Mouse (Mus musculus) lung, postnatal 0 days (tissue): Measurements from ENCODE around the gene Camk2g. TPM values are rescaled to one million over a fixed set of nuclear protein-coding genes. Genes with fewer than 3 reads are reported as not detected.

Experiments
- ATAC-seq: fragments of 200-750 bp; cut with Nextera tagmentation; 2 replicates; pipeline ENCODE4 v1.8.0; 2017; ENCODE audit warnings: moderate library complexity
- DNase-seq: peaks from one replicate; pipeline ENCODE4 v3.0.0-alpha.2; 2016; ENCODE audit warnings: low spot score
- H3K27ac ChIP-seq: fragments of 300-500 bp; sonication (generic); 2 replicates; pipeline ENCODE4 v1.5.1; 2014; ENCODE audit warnings: antibody characterized with exemption, mild to moderate bottlenecking, low read length, mixed read lengths
- H3K27me3 ChIP-seq: fragments of 300-500 bp; sonication (generic); replicated peaks from 2 replicates; pipeline ENCODE4 v1.6.1; 2014; ENCODE audit warnings: low read length, mixed read lengths; ENCODE audit not compliant: insufficient read depth
- H3K36me3 ChIP-seq: fragments of 300-500 bp; sonication (generic); 2 replicates; pipeline ENCODE4 v1.6.1; 2014; ENCODE audit warnings: low read length, mixed read lengths; ENCODE audit not compliant: insufficient read depth
- H3K4me1 ChIP-seq: fragments of 300-500 bp; sonication (generic); 2 replicates; pipeline ENCODE4 v1.6.1; 2014; ENCODE audit warnings: antibody characterized with exemption, low read depth, low read length, mixed read lengths; ENCODE audit not compliant: insufficient read depth
- H3K4me2 ChIP-seq: fragments of 300-500 bp; sonication (generic); replicated peaks from 2 replicates; pipeline ENCODE4 v1.6.1; 2014; ENCODE audit warnings: low read depth, mild to moderate bottlenecking, low read length, moderate library complexity, mixed read lengths
- H3K4me3 ChIP-seq: fragments of 300-500 bp; sonication (generic); 2 replicates; pipeline ENCODE4 v1.5.1; 2014; ENCODE audit warnings: low read depth, low read length
- H3K9ac ChIP-seq: fragments of 300-500 bp; sonication (generic); replicated peaks from 2 replicates; pipeline ENCODE4 v1.6.1; 2014; ENCODE audit warnings: low read depth, mild to moderate bottlenecking
- H3K9me3 ChIP-seq: fragments of 300-500 bp; sonication (generic); 2 replicates; pipeline ENCODE4 v1.6.1; 2016; ENCODE audit warnings: low read length, mixed read lengths
- CTCF ChIP-seq: IDR thresholded peaks from 2 replicates; pipeline ENCODE4 v1.5.1; 2016; ENCODE audit warnings: antibody characterized with exemption, mild to moderate bottlenecking
- EP300 ChIP-seq: IDR thresholded peaks from 2 replicates; pipeline ENCODE4 v1.6.1; 2016; ENCODE audit warnings: antibody characterized with exemption, mild to moderate bottlenecking, control low read depth
- WGBS: fragments of 180-500 bp; shearing (Covaris S2); extraction: QIAGEN DNeasy Blood & Tissue Kit; methylation state at CpG from one replicate; pipeline ENCODE4 v1.1.7; 2014; 5-methylcytosine and 5-hydroxymethylcytosine counted together
- polyA plus RNA-seq: library from polyadenylated mRNA; unstranded; fragments of >200 nt; fragmentation: Nextera tagmentation; extraction: Ambion mirVana; gene quantifications from 2 replicates; pipeline ENCODE4 v1.2.1, GENCODE M21; 2015

The Camk2g gene
- polyA plus RNA-seq, 1 experiment from 2014 or later = 36.6 TPM

DNA sequence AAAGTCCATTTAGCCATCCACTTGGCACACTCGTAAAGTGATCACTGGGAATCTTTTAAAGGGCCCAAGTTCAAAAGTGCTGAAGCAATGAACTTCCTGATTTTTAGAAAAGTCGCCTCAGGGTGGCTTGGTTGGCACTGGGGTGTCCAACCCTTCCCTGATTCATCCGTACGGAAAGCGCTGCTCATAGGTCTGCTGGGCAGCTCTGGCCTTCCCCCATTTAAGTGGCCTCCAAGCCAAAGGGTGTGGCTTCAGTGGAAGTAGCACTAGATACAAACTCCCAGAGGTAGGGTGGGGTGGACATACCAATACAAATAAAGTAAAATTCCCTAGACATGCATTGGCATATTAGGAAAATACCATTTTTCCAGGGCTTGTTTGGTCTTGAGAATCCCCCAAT is 33.6 kb upstream of the Camk2g start:
- TF ChIP-seq EP300 = no peak
- TF ChIP-seq CTCF = no peak
- Histone ChIP-seq H3K4me3 (no peak overlapping the region), H3K4me2 (no peak overlapping the region), H3K27me3 (no peaks in the 10 kb centered on the region), H3K27ac (no peak overlapping the region), H3K9ac (no peak overlapping the region), H3K36me3 (no peaks in the 10 kb centered on the region), H3K4me1 (no peaks in the 10 kb centered on the region), H3K9me3 (no peaks in the 10 kb centered on the region)
- WGBS = 82% methylated on average over 5 of the region's 5 CpGs
- peak; percentile 6 for DNase-seq
- ATAC-seq = no peak

DNA sequence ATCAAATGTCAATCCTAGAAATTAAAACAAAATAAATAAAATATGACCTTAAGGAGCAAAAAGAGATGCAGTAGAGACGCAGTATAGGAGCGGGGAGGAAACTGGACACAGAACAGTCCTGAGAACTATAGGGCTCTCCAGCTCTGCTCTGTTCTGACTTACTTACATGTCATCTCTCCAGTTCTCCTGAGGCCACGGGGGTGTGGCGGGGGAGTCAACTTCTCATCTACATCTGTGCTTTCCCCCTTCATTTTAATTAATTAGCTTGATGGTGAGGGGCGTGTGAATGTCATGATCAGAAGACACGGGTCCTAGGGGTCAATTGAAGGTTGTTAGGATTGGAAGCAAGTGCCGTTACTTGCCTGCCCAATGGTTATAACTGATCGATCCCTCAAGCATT is 33.2 kb upstream of the Camk2g start:
- Histone ChIP-seq H3K4me3 (no peak overlapping the region), H3K27me3 (no peaks in the 10 kb centered on the region), H3K9me3 (no peaks in the 10 kb centered on the region), H3K27ac (no peak overlapping the region), H3K4me1 (no peaks in the 10 kb centered on the region), H3K4me2 (no peak overlapping the region), H3K36me3 (no peaks in the 10 kb centered on the region), H3K9ac (no peak overlapping the region)
- no peak for DNase-seq
- TF ChIP-seq CTCF = no peak
- no peak for TF ChIP-seq EP300
- WGBS = 81% methylated on average over 8 of the region's 8 CpGs
- no peak for ATAC-seq

DNA sequence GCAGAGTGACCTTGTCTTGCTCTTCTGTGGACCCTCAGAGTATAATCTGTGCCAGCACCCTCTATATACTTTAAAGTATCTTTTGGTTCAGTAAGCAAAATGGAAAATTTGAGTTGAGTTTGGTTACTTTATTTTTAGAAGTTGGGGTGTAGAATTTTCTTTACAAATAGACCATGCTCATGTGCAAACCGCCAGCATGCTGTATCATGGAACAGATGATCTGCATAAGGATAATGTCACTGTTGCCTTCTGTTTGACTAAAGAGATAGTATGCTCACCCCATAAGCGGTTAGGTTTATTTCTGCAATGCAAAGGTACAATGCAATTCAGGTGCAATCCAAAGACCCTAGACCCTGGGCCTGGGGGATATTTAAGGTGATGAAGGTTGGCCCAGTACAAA is 31.6 kb upstream of the Camk2g start:
- Histone ChIP-seq H3K4me2 (no peak overlapping the region), H3K4me1 (no peaks in the 10 kb centered on the region), H3K27ac (no peak overlapping the region), H3K9me3 (no peaks in the 10 kb centered on the region), H3K36me3 (no peaks in the 10 kb centered on the region), H3K9ac (no peak overlapping the region), H3K27me3 (no peaks in the 10 kb centered on the region), H3K4me3 (no peak overlapping the region)
- no peak for ATAC-seq
- 88% methylated on average over 2 of the region's 2 CpGs for WGBS
- no peak for TF ChIP-seq CTCF
- TF ChIP-seq EP300 = no peak
- DNase-seq = no peak

DNA sequence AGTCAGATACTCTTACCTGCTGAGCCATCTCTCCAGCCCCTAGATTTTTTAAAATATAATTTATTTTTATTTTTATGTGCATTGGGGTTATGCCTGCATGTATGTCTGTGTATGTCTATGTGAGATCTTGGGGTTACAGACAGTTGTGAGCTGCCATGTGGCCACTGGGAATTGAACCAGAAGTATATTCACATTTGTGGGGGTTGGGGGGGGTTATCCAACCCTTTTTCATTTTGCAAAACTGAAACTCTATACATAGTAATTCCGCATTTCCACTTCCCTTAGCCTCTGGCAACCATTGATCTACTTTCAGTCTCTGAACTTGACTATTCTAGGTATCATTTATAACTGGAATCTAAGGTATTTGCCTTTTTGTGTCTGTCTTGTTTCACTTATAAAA is 30.6 kb upstream of the Camk2g start:
- Histone ChIP-seq H3K36me3 (no peaks in the 10 kb centered on the region), H3K9ac (no peak overlapping the region), H3K9me3 (no peaks in the 10 kb centered on the region), H3K4me3 (no peak overlapping the region), H3K27me3 (no peaks in the 10 kb centered on the region), H3K4me1 (no peaks in the 10 kb centered on the region), H3K27ac (no peak overlapping the region), H3K4me2 (no peak overlapping the region)
- WGBS = 86% methylated on average over 1 of the region's 1 CpGs
- DNase-seq = no peak
- no peak for TF ChIP-seq CTCF
- no peak for TF ChIP-seq EP300
- no peak for ATAC-seq

DNA sequence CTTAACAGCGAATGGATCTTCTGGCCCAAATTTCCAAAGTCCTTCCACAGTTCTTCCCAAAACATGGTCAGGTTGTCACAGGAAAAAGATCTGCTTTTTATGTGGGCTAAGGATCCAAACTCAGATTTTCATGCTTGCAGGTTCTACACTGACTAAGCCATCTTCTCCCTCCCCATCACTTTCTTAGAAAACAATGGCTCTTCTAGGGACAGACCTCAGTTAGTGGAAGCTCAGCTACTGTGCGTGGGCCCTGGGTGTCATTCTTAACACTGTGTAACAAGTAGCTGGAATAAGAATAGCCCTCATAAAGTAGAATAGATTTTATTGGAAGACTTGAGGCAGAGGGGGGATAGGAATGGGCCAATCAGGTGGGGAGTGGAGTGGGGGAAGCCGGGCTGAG is 21.6 kb upstream of the Camk2g start:
- Histone ChIP-seq H3K9ac (no peak overlapping the region), H3K4me1 (no peaks in the 10 kb centered on the region), H3K36me3 (no peaks in the 10 kb centered on the region), H3K27ac (no peak overlapping the region), H3K27me3 (no peaks in the 10 kb centered on the region), H3K4me3 (no peak overlapping the region), H3K4me2 (no peak overlapping the region), H3K9me3 (no peaks in the 10 kb centered on the region)
- 93% methylated on average over 3 of the region's 3 CpGs for WGBS
- no peak for DNase-seq
- ATAC-seq = no peak
- TF ChIP-seq CTCF (no peak), EP300 (no peak)

DNA sequence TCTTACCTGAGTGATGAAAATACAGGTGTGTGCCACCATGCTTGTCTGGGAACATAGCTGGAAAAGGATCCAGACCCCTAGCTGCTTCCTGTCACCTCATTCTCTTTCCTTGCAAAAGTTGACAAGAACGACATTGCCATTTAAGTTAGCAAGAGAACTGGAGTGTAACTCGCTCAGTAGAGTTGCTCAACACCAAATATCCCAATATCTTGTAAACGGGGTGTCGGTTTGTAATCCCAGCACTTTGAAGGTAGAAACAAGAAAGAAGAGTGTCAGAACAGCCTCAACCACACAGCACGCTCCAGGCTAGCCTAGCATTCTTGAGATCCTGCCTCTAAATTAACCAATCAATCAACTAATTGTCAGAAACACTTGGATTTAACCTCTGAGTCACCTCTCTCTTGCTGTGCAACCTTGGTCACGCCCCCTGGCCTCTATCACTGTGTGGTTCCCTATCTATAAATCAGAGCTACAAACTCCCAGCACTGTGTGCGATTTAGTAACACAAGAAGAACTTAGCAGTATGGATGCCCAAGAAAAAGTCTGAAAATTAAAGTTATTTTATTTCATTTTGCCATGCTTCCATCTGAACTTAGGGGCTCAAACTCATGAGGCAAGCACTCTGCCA is 18.0 kb upstream of the Camk2g start:
- Histone ChIP-seq H3K27ac (no peak overlapping the region), H3K4me3 (no peak overlapping the region), H3K27me3 (no peaks in the 10 kb centered on the region), H3K9me3 (no peaks in the 10 kb centered on the region), H3K9ac (no peak overlapping the region), H3K4me1 (no peaks in the 10 kb centered on the region), H3K4me2 (no peak overlapping the region), H3K36me3 (no peaks in the 10 kb centered on the region)
- 57% methylated on average over 7 of the region's 7 CpGs for WGBS
- DNase-seq = no peak
- TF ChIP-seq CTCF = no peak
- TF ChIP-seq EP300 = no peak
- no peak for ATAC-seq

DNA sequence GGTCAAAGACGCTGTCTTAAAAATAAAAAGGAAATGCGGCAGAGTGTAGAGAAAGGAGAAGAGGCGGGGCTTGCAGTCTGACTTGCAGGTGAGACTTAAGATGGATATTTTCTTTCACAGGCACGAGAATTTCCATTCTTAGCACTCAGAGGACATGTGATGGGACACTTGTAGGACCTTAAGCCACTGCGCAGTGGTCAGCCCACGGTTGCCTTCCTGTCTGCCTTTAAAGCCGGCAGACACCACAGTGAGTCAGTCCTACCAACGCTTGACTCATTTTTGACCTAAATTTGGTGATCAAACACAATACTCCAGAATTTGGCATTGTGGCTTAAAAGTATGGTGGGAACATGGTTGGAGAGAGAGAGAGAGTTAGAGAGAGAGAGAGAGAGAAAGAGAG is 17.3 kb upstream of the Camk2g start:
- Histone ChIP-seq H3K27me3 (no peaks in the 10 kb centered on the region), H3K4me2 (no peak overlapping the region), H3K27ac (no peak overlapping the region), H3K4me1 (no peaks in the 10 kb centered on the region; the same call in 1 of the 2 replicates), H3K9ac (no peak overlapping the region), H3K9me3 (no peaks in the 10 kb centered on the region), H3K36me3 (no peaks in the 10 kb centered on the region), H3K4me3 (no peak overlapping the region)
- TF ChIP-seq EP300 = no peak
- TF ChIP-seq CTCF = no peak
- DNase-seq (no peak), ATAC-seq (no peak)
- WGBS = 73% methylated on average over 8 of the region's 8 CpGs
